Mouse (Mus musculus) CH12.LX (cell line): ENCODE results near the gene Lcn8. TPM values are rescaled to one million over a fixed set of nuclear protein-coding genes. Genes with fewer than 3 reads are reported as not detected.
A peak's percentile ranks its signal among the peaks of the same experiment; 100 is the strongest.

Source experiments
- DNase-seq: peaks from one replicate; pipeline ENCODE4 v3.0.0-alpha.2; 2013; ENCODE audit errors: extremely low read depth
- H3K27ac ChIP-seq: 2 replicates; pipeline ENCODE4 v1.5.1; 2012; ENCODE audit warnings: low read depth, mild to moderate bottlenecking, control low read depth, moderate library complexity; ENCODE audit not compliant: insufficient read depth
- H3K27me3 ChIP-seq: replicated peaks from 2 replicates; pipeline ENCODE3; 2012; ENCODE audit warnings: inconsistent platforms
- H3K36me3 ChIP-seq, 2 experiments: replicated peaks in 1 of 2; 2 replicates each; pipeline versions ENCODE3 to v1.6.1; 2012; ENCODE audit warnings: inconsistent platforms in 1 of 2, low read length in 1 of 2, mild to moderate bottlenecking in 1 of 2, mixed read lengths in 1 of 2, moderate library complexity in 1 of 2; ENCODE audit not compliant: control insufficient read depth in 1 of 2, insufficient read depth in 1 of 2
- H3K4me1 ChIP-seq, 2 experiments: 2 replicates each; pipeline ENCODE4 v1.6.1; 2012; ENCODE audit warnings: inconsistent platforms in 1 of 2, moderate library complexity in 1 of 2; ENCODE audit not compliant: insufficient read depth in 2 of 2, control insufficient read depth in 1 of 2
- H3K4me2 ChIP-seq: 2 replicates; pipeline ENCODE4 v1.6.1; 2012; ENCODE audit warnings: low read depth, mild to moderate bottlenecking, control low read depth; ENCODE audit not compliant: poor library complexity, insufficient read depth, severe bottlenecking
- H3K4me3 ChIP-seq, 3 experiments: fragments of 150-350 bp in 1 of 3; sonication (generic) in 1 of 3; replicated peaks in 1 of 3; 2 replicates each; pipeline versions ENCODE3 to v1.5.1; 2011 to 2012; ENCODE audit warnings: low read depth in 2 of 3, low read length in 2 of 3, mild to moderate bottlenecking in 2 of 3, moderate library complexity in 2 of 3, control low read depth in 1 of 3, improper control_type of control experiment in 1 of 3, inconsistent platforms in 1 of 3, mixed read lengths in 1 of 3; ENCODE audit not compliant: poor library complexity in 1 of 3
- H3K79me2 ChIP-seq: replicated peaks from 2 replicates; pipeline ENCODE4 v1.6.1; 2012; ENCODE audit warnings: mild to moderate bottlenecking, moderate library complexity; ENCODE audit not compliant: control insufficient read depth, poor library complexity, insufficient read depth, severe bottlenecking; ENCODE audit errors: extremely low read depth
- H3K9ac ChIP-seq: 2 replicates; pipeline ENCODE4 v1.6.1; 2012; ENCODE audit warnings: low read depth, mild to moderate bottlenecking, control low read depth, moderate library complexity; ENCODE audit not compliant: insufficient read depth
- H3K9me3 ChIP-seq: replicated peaks from 2 replicates; pipeline ENCODE3; 2012; ENCODE audit warnings: low read length, inconsistent platforms, mixed read lengths
- CTCF ChIP-seq, 2 experiments: IDR thresholded peaks in 1 of 2; conservative IDR thresholded peaks in 1 of 2; 2 replicates each; pipeline ENCODE4 v1.5.1; 2011 to 2012; ENCODE audit warnings: low read depth in 2 of 2, low read length in 2 of 2, improper control_type of control experiment in 1 of 2, inconsistent platforms in 1 of 2, mild to moderate bottlenecking in 1 of 2, moderate library complexity in 1 of 2
- IRF4 ChIP-seq: IDR thresholded peaks from 2 replicates; pipeline ENCODE4 v1.6.1; 2014; ENCODE audit warnings: low read depth, mild to moderate bottlenecking, inconsistent platforms, low read length, improper control_type of control experiment
- JUN ChIP-seq: IDR thresholded peaks from 2 replicates; pipeline ENCODE4 v1.6.1; 2011; ENCODE audit warnings: low read depth, mild to moderate bottlenecking, low read length, improper control_type of control experiment, moderate library complexity; ENCODE audit not compliant: insufficient read depth
- JUND ChIP-seq: conservative IDR thresholded peaks from 2 replicates; pipeline ENCODE4 v1.6.1; 2011; ENCODE audit warnings: low read depth, low read length, improper control_type of control experiment
- KAT2A ChIP-seq: IDR thresholded peaks from 2 replicates; pipeline ENCODE4 v1.6.1; 2012; ENCODE audit warnings: low read length, improper control_type of control experiment, inconsistent platforms; ENCODE audit not compliant: insufficient replicate concordance
- MEF2A ChIP-seq: IDR thresholded peaks from 2 replicates; pipeline ENCODE4 v1.6.1; 2014; ENCODE audit warnings: low read depth, mild to moderate bottlenecking, inconsistent platforms, low read length, improper control_type of control experiment, borderline replicate concordance
- MXI1 ChIP-seq: IDR thresholded peaks from 2 replicates; pipeline ENCODE4 v1.6.1; 2011; ENCODE audit warnings: mild to moderate bottlenecking, low read depth, low read length, improper control_type of control experiment
- MYC ChIP-seq: IDR thresholded peaks from 2 replicates; pipeline ENCODE4 v1.6.1; 2011; ENCODE audit warnings: low read depth, mild to moderate bottlenecking, improper control_type of control experiment, low read length
- PAX5 ChIP-seq: IDR thresholded peaks from 2 replicates; pipeline ENCODE4 v1.6.1; 2012; ENCODE audit warnings: low read length, inconsistent platforms, mixed read lengths
- RAD21 ChIP-seq: IDR thresholded peaks from 2 replicates; pipeline ENCODE4 v1.6.1; 2011; ENCODE audit warnings: low read depth, mild to moderate bottlenecking, low read length, improper control_type of control experiment, moderate library complexity
- SMC3 ChIP-seq: IDR thresholded peaks from 2 replicates; pipeline ENCODE4 v1.6.1; 2011; ENCODE audit warnings: low read depth, low read length, improper control_type of control experiment
- USF2 ChIP-seq: conservative IDR thresholded peaks from 2 replicates; pipeline ENCODE4 v1.6.1; 2011; ENCODE audit warnings: low read depth, low read length, improper control_type of control experiment
- ZC3H11A ChIP-seq: IDR thresholded peaks from 2 replicates; pipeline ENCODE4 v1.6.1; 2012; ENCODE audit warnings: low read depth, mild to moderate bottlenecking, inconsistent platforms, low read length, improper control_type of control experiment
- ZMIZ1 ChIP-seq: IDR thresholded peaks from 2 replicates; pipeline ENCODE4 v1.6.1; 2012; ENCODE audit warnings: low read depth, mild to moderate bottlenecking, inconsistent platforms, low read length, improper control_type of control experiment
- ZNF384 ChIP-seq: IDR thresholded peaks from 2 replicates; pipeline ENCODE4 v1.6.1; 2012; ENCODE audit warnings: low read depth, low read length, improper control_type of control experiment, inconsistent platforms
- dilution Hi-C: fragments of 300-500 bp; cut with MboI; formaldehyde crosslinking; loops from 2 replicates; pipeline ENCODE4 v1.14.3; 2020; ENCODE audit warnings: low sequenced_read_pairs; ENCODE audit not compliant: extremely low pct_unique_long_range_greater_than_20kb, extremely low pct_ligation_motif_present
- in situ Hi-C: fragments of 300-500 bp; cut with MboI; formaldehyde crosslinking; loops from 3 replicates; pipeline ENCODE4 v1.14.3; 2019; ENCODE audit warnings: low sequenced_read_pairs, low pct_ligation_motif_present, low pct_unique_long_range_greater_than_20kb, mixed read lengths
- polyA plus RNA-seq: library from polyadenylated mRNA; unstranded; fragments of >175 nt; gene quantifications from 2 replicates; pipeline ENCODE4 v1.2.1, GENCODE M21; 2012; ENCODE audit warnings: low read depth; ENCODE audit not compliant: insufficient read length
- total RNA-seq, 2 experiments: library from RNA; depleted of rRNA; stranded (reverse); fragments of 300-350 nt in 1 of 2; fragments of >200 nt in 1 of 2; gene quantifications; 2 replicates each; pipeline ENCODE4 v1.2.3; 2012 to 2014

The Lcn8 gene
- total and polyA plus RNA-seq, 3 experiments = not detected

GRCm38 (mm10) chr2:25661245-25661970 lies 8.5 kb downstream of the Lcn8 start:
- Histone ChIP-seq H3K27ac (no peak overlapping the region), H3K4me3 (no peak overlapping the region), H3K9ac (no peak overlapping the region), H3K9me3 (no peaks in the 10 kb centered on the region), H3K27me3 (no peaks in the 10 kb centered on the region), H3K4me1 (peaks cover 15 to 39% of the 10 kb centered on the region in 2 experiments), H3K36me3 (no peaks in the 10 kb centered on the region), H3K79me2 (no peaks in the 10 kb centered on the region), H3K4me2 (no peak overlapping the region)
- DNase-seq = no peak
- dilution Hi-C loops = no loop called here
- in situ Hi-C loops = no loop called here
- TF ChIP-seq JUN = no peak
- TF ChIP-seq MEF2A = no peak
- TF ChIP-seq ZMIZ1 = no peak
- no peak for TF ChIP-seq MYC
- no peak for TF ChIP-seq JUND
- no peak for TF ChIP-seq ZNF384
- TF ChIP-seq ZC3H11A = no peak
- TF ChIP-seq PAX5 = no peak
- TF ChIP-seq USF2 = no peak
- no peak for TF ChIP-seq IRF4
- no peak for TF ChIP-seq KAT2A
- TF ChIP-seq RAD21 = no peak
- no peak for TF ChIP-seq MXI1

- TF ChIP-seq MYC = no peak
- TF ChIP-seq SMC3 = peak; percentile 65
- TF ChIP-seq CTCF (conservative IDR thresholded peaks at IDR 0.05 in 1 of 2, IDR thresholded peaks at IDR 0.05 in 1 of 2; ENCODE audit: low read depth in 2 of 2, low read length in 2 of 2) = peak; percentile 74 to 85
- peak; percentile 76 for TF ChIP-seq RAD21
- TF ChIP-seq IRF4 = no peak
- TF ChIP-seq, all 38 proteins: peak for 3
- Histone ChIP-seq H3K4me3 (no peak overlapping the region), H3K27me3 (no peaks in the 10 kb centered on the region), H3K4me2 (no peak overlapping the region), H3K27ac (no peak overlapping the region), H3K79me2 (no peaks in the 10 kb centered on the region), H3K4me1 (peaks cover 4 to 31% of the 10 kb centered on the region in 2 experiments), H3K36me3 (no peaks in the 10 kb centered on the region), H3K9ac (no peak overlapping the region), H3K9me3 (no peaks in the 10 kb centered on the region)
- dilution Hi-C loops (no loop called here), in situ Hi-C loops (no loop called here)
- peak; percentile 70 for DNase-seq
These were observed 10.6 kb downstream of the Lcn8 start for GRCm38 (mm10) chr2:25663511-25663910.
